Mouse (Mus musculus) spleen, adult 2 months (tissue): ENCODE measurements around the gene Ppp1cb. TPM values are rescaled to one million over a fixed set of nuclear protein-coding genes. Genes with fewer than 3 reads are reported as not detected.

Experiments used
- DNase-seq, 2 experiments: peaks; one replicate each; pipeline versions ENCODE4 v3.0.0 to v3.0.0-alpha.2; 2012 to 2021; ENCODE audit warnings: low spot score in 2 of 2, low read depth in 1 of 2
- H3K27ac ChIP-seq: fragments of 200-500 bp; 2 replicates; pipeline ENCODE4 v1.5.1; 2012; ENCODE audit warnings: low read length, inconsistent platforms; ENCODE audit not compliant: insufficient read depth
- H3K27me3 ChIP-seq: fragments of 200-500 bp; 2 replicates; pipeline ENCODE4 v1.6.1; 2012; ENCODE audit warnings: mild to moderate bottlenecking, moderate library complexity, low read length, inconsistent platforms; ENCODE audit not compliant: control insufficient read depth, insufficient read depth
- H3K36me3 ChIP-seq: fragments of 200-500 bp; 2 replicates; pipeline ENCODE4 v1.6.1; 2012; ENCODE audit warnings: mild to moderate bottlenecking, low read length, inconsistent platforms; ENCODE audit not compliant: control insufficient read depth, insufficient read depth
- H3K4me1 ChIP-seq: fragments of 200-500 bp; 2 replicates; pipeline ENCODE4 v1.6.1; 2011; ENCODE audit warnings: inconsistent platforms; ENCODE audit not compliant: control insufficient read depth, insufficient read depth, insufficient read length
- H3K4me3 ChIP-seq: fragments of 200-500 bp; 2 replicates; pipeline ENCODE4 v1.5.1; 2011; ENCODE audit warnings: mild to moderate bottlenecking, inconsistent platforms; ENCODE audit not compliant: insufficient read depth, insufficient read length; ENCODE audit errors: extremely low read depth
- CTCF ChIP-seq: fragments of 200-500 bp; IDR thresholded peaks from 2 replicates; pipeline ENCODE4 v1.5.1; 2011; ENCODE audit warnings: mild to moderate bottlenecking, inconsistent platforms; ENCODE audit not compliant: insufficient read depth, insufficient read length, insufficient replicate concordance; ENCODE audit errors: extremely low read depth
- POLR2A ChIP-seq: fragments of 200-500 bp; IDR thresholded peaks from 2 replicates; pipeline ENCODE4 v1.6.1; 2011; ENCODE audit warnings: low read depth, low read length, inconsistent platforms
- WGBS: fragments of 180-500 bp; shearing (Covaris S2); methylation state at CpG from one replicate; pipeline ENCODE4 v1.1.7; 2018; 5-methylcytosine and 5-hydroxymethylcytosine counted together
- polyA plus RNA-seq: library from polyadenylated mRNA; depleted of rRNA; stranded (reverse); fragments of >200 nt; gene quantifications from 2 replicates; pipeline ENCODE4 v1.2.3, GENCODE M21; 2012

Gene Ppp1cb
- polyA plus RNA-seq, 1 experiment: 14.8 TPM

- no peak for DNase-seq
- no peak overlapping the region for H3K27ac ChIP-seq
- H3K4me3 ChIP-seq: no peak overlapping the region
- H3K27me3 ChIP-seq: no peaks in the 10 kb centered on the region
- WGBS: 70% methylated on average over 3 of the region's 3 CpGs
- TF ChIP-seq CTCF (no peak), POLR2A (no peak)
- no peaks in the 10 kb centered on the region for H3K36me3 ChIP-seq
- H3K4me1 ChIP-seq: no peaks in the 10 kb centered on the region
These were observed 23.0 kb upstream of the Ppp1cb start for GRCm38 (mm10) chr5:32435612-32436011.

GRCm38 (mm10) chr5:32437901-32438563, 20.6 kb upstream of the Ppp1cb start:
- DNase-seq: no peak
- no peak overlapping the region for H3K4me3 ChIP-seq
- WGBS: 38% methylated on average over 5 of the region's 5 CpGs
- H3K36me3 ChIP-seq: no peaks in the 10 kb centered on the region
- TF ChIP-seq POLR2A (no peak), CTCF (no peak)
- H3K27ac ChIP-seq: no peak overlapping the region
- H3K27me3 ChIP-seq: no peaks in the 10 kb centered on the region
- no peaks in the 10 kb centered on the region for H3K4me1 ChIP-seq

- Histone ChIP-seq H3K36me3 (no peaks in the 10 kb centered on the region), H3K4me3 (no peak overlapping the region), H3K27ac (no peak overlapping the region), H3K27me3 (no peaks in the 10 kb centered on the region), H3K4me1 (no peaks in the 10 kb centered on the region)
- TF ChIP-seq CTCF: no peak
- no peak for TF ChIP-seq POLR2A
- WGBS: 75% methylated on average over 2 of the region's 2 CpGs
- no peak for DNase-seq
These were observed 20.1 kb upstream of the Ppp1cb start for GRCm38 (mm10) chr5:32438564-32438922.

GRCm38 (mm10) chr5:32441336-32441735, 17.3 kb upstream of the Ppp1cb start:
- Histone ChIP-seq H3K27ac (no peak overlapping the region), H3K4me1 (no peaks in the 10 kb centered on the region), H3K36me3 (no peaks in the 10 kb centered on the region), H3K4me3 (no peak overlapping the region), H3K27me3 (no peaks in the 10 kb centered on the region)
- DNase-seq: no peak
- WGBS: 59% methylated on average over 3 of the region's 3 CpGs
- no peak for TF ChIP-seq POLR2A
- TF ChIP-seq CTCF: no peak

- TF ChIP-seq CTCF (no peak), POLR2A (no peak)
- Histone ChIP-seq H3K4me3 (no peak overlapping the region), H3K27me3 (no peaks in the 10 kb centered on the region), H3K36me3 (no peaks in the 10 kb centered on the region), H3K27ac (no peak overlapping the region), H3K4me1 (no peaks in the 10 kb centered on the region)
- WGBS: 90% methylated on average over 4 of the region's 4 CpGs
- DNase-seq: no peak
These were observed 16.6 kb upstream of the Ppp1cb start for GRCm38 (mm10) chr5:32441992-32442575.

GRCm38 (mm10) chr5:32443906-32444305, 14.7 kb upstream of the Ppp1cb start:
- Histone ChIP-seq H3K27ac (no peak overlapping the region), H3K4me3 (no peak overlapping the region), H3K27me3 (no peaks in the 10 kb centered on the region), H3K36me3 (no peaks in the 10 kb centered on the region), H3K4me1 (no peaks in the 10 kb centered on the region)
- no peak for DNase-seq
- TF ChIP-seq CTCF (no peak), POLR2A (no peak)
- 92% methylated on average over 3 of the region's 3 CpGs for WGBS

GRCm38 (mm10) chr5:32445287-32445921, 13.2 kb upstream of the Ppp1cb start:
- H3K27me3 ChIP-seq: no peaks in the 10 kb centered on the region
- H3K27ac ChIP-seq: no peak overlapping the region
- H3K36me3 ChIP-seq: no peaks in the 10 kb centered on the region
- 68% methylated on average over 11 of the region's 11 CpGs for WGBS
- no peak for DNase-seq
- H3K4me1 ChIP-seq: no peaks in the 10 kb centered on the region
- H3K4me3 ChIP-seq: no peak overlapping the region
- TF ChIP-seq POLR2A (no peak), CTCF (no peak)
